Mouse (Mus musculus) left cerebral cortex, adult 9 months (tissue): ENCODE measurements around the gene Tbc1d15.

Experiments used
- DNase-seq, 2 experiments: peaks; one replicate each; pipeline ENCODE4 v3.0.0; 2022; ENCODE audit warnings: low spot score in 2 of 2

The Tbc1d15 gene

DNA sequence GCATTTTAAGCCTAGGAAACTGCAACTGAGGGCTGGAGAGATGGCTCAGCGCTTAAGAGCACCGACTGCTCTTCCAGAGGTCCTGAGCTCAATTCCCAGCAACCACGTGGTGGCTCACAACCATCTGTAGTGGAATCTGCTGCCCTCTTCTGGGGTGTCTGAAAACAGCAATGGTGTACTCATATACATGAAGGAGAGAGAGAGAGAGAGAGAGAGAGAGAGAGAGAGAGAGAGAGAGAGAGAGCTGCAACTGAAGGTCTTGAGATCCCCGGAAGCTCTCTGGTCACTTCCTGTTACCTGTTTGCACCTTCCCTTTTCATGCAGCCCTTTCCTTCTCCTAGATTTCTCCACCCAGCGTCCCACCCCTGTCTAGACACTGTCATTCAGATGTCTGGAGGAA, 91.0 kb downstream of the Tbc1d15 start:
- DNase-seq: no peak
